Mouse (Mus musculus): ENCODE data around the gene Tac4. TPM values are rescaled to one million over a fixed set of nuclear protein-coding genes. Genes with fewer than 3 reads are reported as not detected.
A peak's percentile ranks its signal among the peaks of the same experiment; 100 is the strongest.

Gene Tac4
- 0.13 TPM in 1 of 2 replicates, not detected in the other for polyA plus RNA-seq (2014; fragmentation: Nextera tagmentation; extraction: Ambion mirVana)

DNA sequence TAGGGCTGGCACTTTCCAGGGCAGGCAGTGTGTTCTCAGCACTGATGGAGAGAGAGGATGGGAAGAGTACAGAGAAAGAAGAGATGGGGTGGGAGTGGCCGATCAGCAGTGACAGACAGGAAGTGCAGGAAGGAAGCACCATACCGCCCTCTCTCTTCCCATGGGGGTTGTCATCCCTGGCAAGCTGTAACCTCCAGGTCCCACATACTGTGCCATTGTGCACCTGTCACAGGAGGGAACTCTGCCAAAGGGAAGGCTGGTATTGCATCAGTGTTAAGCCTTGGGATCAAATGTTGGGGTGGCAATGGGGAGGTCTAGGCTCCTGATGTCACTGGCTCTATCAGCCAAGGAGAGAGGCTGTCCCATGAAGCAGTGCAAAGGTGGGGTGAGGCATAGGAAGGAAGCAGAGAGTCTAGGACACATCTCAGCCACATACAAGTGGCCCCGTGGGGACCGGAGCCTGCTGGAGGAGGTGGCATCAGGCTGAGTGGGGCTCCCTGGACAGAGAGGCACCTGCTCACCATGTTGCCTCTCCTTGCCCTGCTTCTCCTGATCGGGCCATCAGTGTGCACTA, at the start of gene Tac4:
Gene Tac4, plus strand, starts transcription at position 352 of the 574 bp plus-strand sequence.
- H3K4me2 ChIP-seq = no peak within 1 kb of the TSS
- H3K27ac ChIP-seq (ENCODE audit: low read depth, low read length) = no peak within 1 kb of the TSS
- H3K4me1 ChIP-seq (ENCODE audit: control insufficient read depth, insufficient read depth, low read length) = peaks cover 3% of the 10 kb centered on the region; the same call in 1 of the 2 replicates
- H3K36me3 ChIP-seq (ENCODE audit: control insufficient read depth, insufficient read depth, low read length) = no peaks in the 10 kb centered on the region
- H3K27me3 ChIP-seq (ENCODE audit: control insufficient read depth, insufficient read depth, low read length) = no peaks in the 10 kb centered on the region
- 59% methylated on average over 5 of the region's 5 CpGs for WGBS (ENCODE audit: insufficient replicate concordance)
- H3K4me3 ChIP-seq (ENCODE audit: low read depth, low read length) = no peak within 1 kb of the TSS
- ATAC-seq (replicated peaks; ENCODE audit: insufficient number of reproducible peaks, low FRiP score, low TSS enrichment) = no peak
- no peak within 1 kb of the TSS for H3K9ac ChIP-seq (ENCODE audit: low read depth, low read length)
- no peaks in the 10 kb centered on the region for H3K9me3 ChIP-seq (replicated peaks; ENCODE audit: control insufficient read depth, low read length)

DNA sequence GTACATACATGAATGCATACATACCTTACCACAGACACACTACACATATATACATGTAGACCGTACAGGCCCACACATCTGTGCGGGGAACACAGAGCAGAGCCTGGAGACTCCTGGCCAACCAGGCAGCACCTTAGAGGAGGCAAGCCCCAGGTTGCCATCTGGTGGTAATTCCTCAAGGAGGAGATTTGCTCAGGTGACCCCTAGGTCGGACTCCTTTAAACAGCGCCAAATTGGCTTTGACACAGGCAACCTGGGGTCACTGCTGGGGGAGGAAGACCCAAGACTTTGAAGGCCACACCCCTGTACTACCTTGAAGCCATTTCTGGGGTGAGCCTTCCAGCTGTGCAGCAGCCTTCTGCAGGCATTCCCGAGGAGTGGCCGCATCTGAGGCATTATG, 47.7 kb upstream of the Tac4 start:
- peaks cover 33% of the 10 kb centered on the region for H3K27me3 ChIP-seq (ENCODE audit: control insufficient read depth, insufficient read depth, low read length)
- 23% methylated on average over 6 of the region's 6 CpGs for WGBS (ENCODE audit: insufficient replicate concordance)
- H3K9me3 ChIP-seq (replicated peaks; ENCODE audit: control insufficient read depth, low read length) = no peaks in the 10 kb centered on the region
- H3K36me3 ChIP-seq (ENCODE audit: control insufficient read depth, insufficient read depth, low read length) = no peaks in the 10 kb centered on the region
- no peak overlapping the region for H3K9ac ChIP-seq (ENCODE audit: low read depth, low read length)
- no peak overlapping the region for H3K4me2 ChIP-seq
- ATAC-seq (replicated peaks; ENCODE audit: insufficient number of reproducible peaks, low FRiP score, low TSS enrichment) = no peak
- H3K27ac ChIP-seq (ENCODE audit: low read depth, low read length) = no peak overlapping the region
- H3K4me1 ChIP-seq (ENCODE audit: control insufficient read depth, insufficient read depth, low read length) = peaks cover 14% of the 10 kb centered on the region
- H3K4me3 ChIP-seq (ENCODE audit: low read depth, low read length) = no peak overlapping the region

DNA sequence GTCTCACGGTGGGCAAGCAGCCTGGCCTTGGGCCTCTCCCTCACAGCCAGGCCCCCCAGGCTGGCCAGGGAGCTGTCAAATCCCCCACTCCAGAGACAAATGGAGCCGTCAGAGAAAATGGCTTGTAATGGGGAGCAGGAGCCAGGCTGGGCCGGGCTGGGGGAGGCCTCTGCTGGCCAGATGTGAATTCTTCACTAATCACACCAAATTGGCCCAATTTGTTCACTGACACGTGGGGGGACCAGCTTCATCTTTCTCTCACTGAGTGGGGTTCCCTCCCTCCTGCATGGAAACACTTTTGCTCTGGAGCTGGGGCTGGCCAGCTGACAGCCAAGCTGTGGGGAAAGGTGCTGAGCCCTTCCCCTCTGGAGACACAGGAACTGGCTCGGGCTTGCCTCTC, 47.0 kb upstream of the Tac4 start:
- WGBS (ENCODE audit: insufficient replicate concordance) = 5% methylated on average over 5 of the region's 5 CpGs
- Histone ChIP-seq H3K4me2 (no peak overlapping the region), H3K4me1 (ENCODE audit: control insufficient read depth, insufficient read depth, low read length) (peaks cover 14% of the 10 kb centered on the region), H3K9ac (ENCODE audit: low read depth, low read length) (no peak overlapping the region), H3K27me3 (ENCODE audit: control insufficient read depth, insufficient read depth, low read length) (peaks cover 34% of the 10 kb centered on the region), H3K4me3 (ENCODE audit: low read depth, low read length) (no peak overlapping the region), H3K36me3 (ENCODE audit: control insufficient read depth, insufficient read depth, low read length) (no peaks in the 10 kb centered on the region), H3K9me3 (replicated peaks; ENCODE audit: control insufficient read depth, low read length) (no peaks in the 10 kb centered on the region), H3K27ac (ENCODE audit: low read depth, low read length) (no peak overlapping the region)
- no peak for ATAC-seq (replicated peaks; ENCODE audit: insufficient number of reproducible peaks, low FRiP score, low TSS enrichment)

DNA sequence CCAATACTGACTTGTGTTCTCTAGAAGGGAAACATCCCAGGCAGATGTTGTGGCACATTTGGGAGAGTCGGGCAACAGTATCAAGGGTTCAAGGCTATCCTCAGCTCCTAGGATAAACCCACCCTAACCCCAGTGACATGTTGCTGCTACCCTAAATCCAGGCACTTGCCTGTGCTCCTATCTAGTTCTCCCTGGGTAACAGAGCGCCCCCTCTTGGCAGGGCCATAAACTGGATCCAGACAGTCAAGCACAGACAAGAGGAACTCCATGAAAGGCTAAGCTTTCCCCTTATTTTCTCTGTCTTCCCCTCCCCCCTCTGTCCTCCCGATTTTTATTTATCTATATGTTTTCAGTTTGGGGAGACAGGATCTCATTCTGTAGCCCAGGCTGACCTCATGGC, 45.1 kb upstream of the Tac4 start:
- Histone ChIP-seq H3K4me2 (no peak overlapping the region), H3K9me3 (replicated peaks; ENCODE audit: control insufficient read depth, low read length) (no peaks in the 10 kb centered on the region), H3K27me3 (ENCODE audit: control insufficient read depth, insufficient read depth, low read length) (peaks cover 37% of the 10 kb centered on the region), H3K4me1 (ENCODE audit: control insufficient read depth, insufficient read depth, low read length) (peaks cover 6% of the 10 kb centered on the region; the same call in 1 of the 2 replicates), H3K27ac (ENCODE audit: low read depth, low read length) (no peak overlapping the region), H3K9ac (ENCODE audit: low read depth, low read length) (no peak overlapping the region), H3K36me3 (ENCODE audit: control insufficient read depth, insufficient read depth, low read length) (no peaks in the 10 kb centered on the region), H3K4me3 (ENCODE audit: low read depth, low read length) (no peak overlapping the region)
- ATAC-seq (replicated peaks; ENCODE audit: insufficient number of reproducible peaks, low FRiP score, low TSS enrichment) = no peak
- WGBS (ENCODE audit: insufficient replicate concordance) = 57% methylated on average over 3 of the region's 3 CpGs

DNA sequence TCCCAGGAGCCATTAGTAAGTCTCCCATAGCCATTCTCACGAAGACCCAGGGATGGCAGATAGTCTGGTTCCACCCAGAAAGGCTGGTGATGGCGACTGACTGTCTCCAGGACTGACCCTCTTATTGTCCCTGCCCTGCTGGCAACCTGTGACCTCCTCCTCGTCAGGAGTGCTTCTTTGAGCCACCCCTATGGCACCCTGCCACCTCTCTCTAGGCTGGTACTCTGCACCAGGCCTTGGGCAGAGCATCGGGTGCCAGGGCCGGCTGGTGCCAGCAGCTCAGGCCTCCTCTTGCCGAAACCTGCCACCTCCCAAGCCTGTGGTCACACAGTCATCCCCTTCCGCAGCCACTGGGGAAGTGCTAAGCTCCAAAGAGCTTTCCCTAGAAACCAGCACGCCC, 42.2 kb upstream of the Tac4 start:
- Histone ChIP-seq H3K36me3 (ENCODE audit: control insufficient read depth, insufficient read depth, low read length) (no peaks in the 10 kb centered on the region), H3K27me3 (ENCODE audit: control insufficient read depth, insufficient read depth, low read length) (peaks cover 49% of the 10 kb centered on the region), H3K4me1 (ENCODE audit: control insufficient read depth, insufficient read depth, low read length) (peaks cover 14% of the 10 kb centered on the region), H3K9me3 (replicated peaks; ENCODE audit: control insufficient read depth, low read length) (no peaks in the 10 kb centered on the region), H3K27ac (ENCODE audit: low read depth, low read length) (no peak overlapping the region), H3K4me2 (no peak overlapping the region), H3K4me3 (ENCODE audit: low read depth, low read length) (no peak overlapping the region), H3K9ac (ENCODE audit: low read depth, low read length) (no peak overlapping the region)
- ATAC-seq (replicated peaks; ENCODE audit: insufficient number of reproducible peaks, low FRiP score, low TSS enrichment) = no peak
- 46% methylated on average over 8 of the region's 8 CpGs for WGBS (ENCODE audit: insufficient replicate concordance)

DNA sequence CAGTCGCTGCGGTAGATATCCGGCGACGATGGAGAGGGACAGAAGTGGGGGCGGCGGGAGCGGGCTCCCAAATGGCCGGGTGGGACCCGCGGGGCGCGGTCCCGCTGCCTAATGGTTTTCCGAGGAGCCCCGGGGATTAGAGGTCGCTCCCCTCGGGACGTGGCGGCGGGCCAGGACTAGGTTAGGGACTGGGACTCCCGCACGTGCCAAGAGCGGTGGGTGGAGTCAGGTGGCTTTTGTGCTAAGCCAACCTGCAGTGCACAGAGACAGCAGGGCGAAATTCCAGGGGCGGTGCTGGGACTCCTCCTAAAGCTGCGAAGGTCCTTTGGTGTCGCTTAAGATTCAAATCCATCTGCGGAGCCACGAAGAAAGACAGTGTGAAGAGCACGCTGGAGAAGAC, 37.9 kb upstream of the Tac4 start:
- Histone ChIP-seq H3K9me3 (replicated peaks; ENCODE audit: control insufficient read depth, low read length) (no peaks in the 10 kb centered on the region), H3K4me1 (ENCODE audit: control insufficient read depth, insufficient read depth, low read length) (peaks cover 15% of the 10 kb centered on the region), H3K27me3 (ENCODE audit: control insufficient read depth, insufficient read depth, low read length) (peaks cover 52% of the 10 kb centered on the region), H3K9ac (ENCODE audit: low read depth, low read length) (peak overlapping the region; percentile 5; the same call in 1 of the 2 replicates), H3K27ac (ENCODE audit: low read depth, low read length) (no peak overlapping the region), H3K36me3 (ENCODE audit: control insufficient read depth, insufficient read depth, low read length) (no peaks in the 10 kb centered on the region), H3K4me3 (ENCODE audit: low read depth, low read length) (peak overlapping the region; percentile 37), H3K4me2 (peak overlapping the region; percentile 68)
- 1% methylated on average over 31 of the region's 31 CpGs for WGBS (ENCODE audit: insufficient replicate concordance)
- no peak for ATAC-seq (replicated peaks; ENCODE audit: insufficient number of reproducible peaks, low FRiP score, low TSS enrichment)

DNA sequence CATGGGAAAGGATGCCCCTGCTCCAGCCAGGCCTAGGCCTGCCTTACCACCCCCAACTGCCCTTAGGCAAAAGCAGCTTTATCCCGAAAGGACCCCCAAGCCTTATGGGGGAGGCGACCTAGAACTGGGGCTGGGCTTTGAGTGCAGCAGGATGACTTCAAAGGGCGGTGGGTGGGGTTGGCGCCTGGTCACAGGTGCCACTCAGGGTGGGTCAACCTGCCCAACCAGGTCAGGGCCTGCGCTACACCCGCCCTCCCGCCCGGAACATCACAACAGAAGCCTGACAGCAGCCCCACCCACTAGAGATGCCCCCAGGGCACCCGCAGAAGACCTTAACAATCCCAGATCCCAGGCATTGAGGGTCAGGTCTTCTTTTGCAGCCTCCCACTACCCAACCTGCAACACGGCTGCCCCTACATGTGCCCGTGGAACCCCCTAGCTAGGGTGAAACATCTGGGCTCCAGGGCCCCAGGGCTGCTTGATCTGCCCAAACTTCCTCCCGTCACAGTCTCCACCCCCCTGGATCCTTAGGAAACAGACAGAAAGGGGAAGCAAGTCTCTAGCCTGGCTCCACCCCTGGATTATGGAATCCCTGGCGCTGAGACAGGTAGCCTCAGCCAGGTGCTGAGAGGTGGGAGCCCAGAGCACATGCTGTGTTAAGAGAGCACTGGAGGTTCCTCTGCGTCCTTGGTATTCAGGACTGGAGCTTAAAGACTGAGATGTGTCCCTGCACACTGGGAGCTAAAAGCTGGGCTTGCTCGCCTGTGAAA, 37.0 kb upstream of the Tac4 start:
- Histone ChIP-seq H3K27me3 (ENCODE audit: control insufficient read depth, insufficient read depth, low read length) (peaks cover 47% of the 10 kb centered on the region), H3K9ac (ENCODE audit: low read depth, low read length) (no peak overlapping the region), H3K4me2 (no peak overlapping the region; the same call in 1 of the 2 replicates), H3K36me3 (ENCODE audit: control insufficient read depth, insufficient read depth, low read length) (no peaks in the 10 kb centered on the region), H3K27ac (ENCODE audit: low read depth, low read length) (no peak overlapping the region), H3K4me3 (ENCODE audit: low read depth, low read length) (peak overlapping the region; percentile 37; the same call in 1 of the 2 replicates), H3K9me3 (replicated peaks; ENCODE audit: control insufficient read depth, low read length) (no peaks in the 10 kb centered on the region), H3K4me1 (ENCODE audit: control insufficient read depth, insufficient read depth, low read length) (peaks cover 15% of the 10 kb centered on the region)
- WGBS (ENCODE audit: insufficient replicate concordance) = 12% methylated on average over 15 of the region's 15 CpGs
- ATAC-seq (replicated peaks; ENCODE audit: insufficient number of reproducible peaks, low FRiP score, low TSS enrichment) = no peak

DNA sequence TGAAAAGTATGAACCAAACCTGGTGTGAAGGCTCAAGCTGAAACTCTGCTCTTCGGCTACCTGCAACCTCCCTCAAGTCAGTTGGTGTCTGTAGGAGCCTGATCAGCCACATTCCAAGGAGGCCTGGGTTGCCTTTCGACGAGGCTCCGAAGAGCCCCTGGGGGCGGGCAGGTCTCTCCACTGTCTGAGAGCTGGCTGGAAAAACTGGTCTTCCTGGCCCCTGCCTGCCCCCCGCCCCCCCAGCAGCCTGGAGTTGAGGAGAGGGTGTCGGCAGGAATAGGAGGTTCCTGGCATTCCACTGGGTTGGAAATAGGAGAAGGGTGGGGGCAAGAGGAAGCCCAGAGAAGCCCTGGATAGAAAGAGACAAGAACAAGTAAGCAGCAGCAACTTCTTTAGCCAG, 35.9 kb upstream of the Tac4 start:
- WGBS (ENCODE audit: insufficient replicate concordance) = 13% methylated on average over 7 of the region's 7 CpGs
- Histone ChIP-seq H3K27ac (ENCODE audit: low read depth, low read length) (no peak overlapping the region), H3K36me3 (ENCODE audit: control insufficient read depth, insufficient read depth, low read length) (no peaks in the 10 kb centered on the region), H3K4me3 (ENCODE audit: low read depth, low read length) (no peak overlapping the region), H3K4me1 (ENCODE audit: control insufficient read depth, insufficient read depth, low read length) (peaks cover 15% of the 10 kb centered on the region), H3K9ac (ENCODE audit: low read depth, low read length) (no peak overlapping the region; the same call in 1 of the 2 replicates), H3K4me2 (no peak overlapping the region), H3K27me3 (ENCODE audit: control insufficient read depth, insufficient read depth, low read length) (peaks cover 46% of the 10 kb centered on the region), H3K9me3 (replicated peaks; ENCODE audit: control insufficient read depth, low read length) (no peaks in the 10 kb centered on the region)
- no peak for ATAC-seq (replicated peaks; ENCODE audit: insufficient number of reproducible peaks, low FRiP score, low TSS enrichment)

Data from heart, embryonic 11.5 days (tissue).